Mouse (Mus musculus): ENCODE data around the gene Smarcad1.
A peak's percentile ranks its signal among the peaks of the same experiment; 100 is the strongest.

GRCm38 (mm10) chr6:64997805-64998204 is 44.6 kb upstream of the Smarcad1 start:
- TF ChIP-seq EP300 (IDR thresholded peaks at IDR 0.05; ENCODE audit: insufficient read depth, low read depth, low read length) (no peak), POLR2A (IDR thresholded peaks at IDR 0.05; ENCODE audit: insufficient read depth, low read depth, low read length) (no peak), CTCF (IDR thresholded peaks at IDR 0.05) (peak; percentile 34)

Data from heart, adult 2 months (tissue).